Mouse (Mus musculus): ENCODE data around the gene Gpr141. TPM values are rescaled to one million over a fixed set of nuclear protein-coding genes. Genes with fewer than 3 reads are reported as not detected.
"Not testable (repeated sequence)": the region's sequence is repeated elsewhere in the genome, so short reads cannot be mapped to it uniquely, and the experiment has no call there.

Gene Gpr141
- polyA plus RNA-seq, 1 experiment from 2014 or later, result 0.10 TPM

DNA sequence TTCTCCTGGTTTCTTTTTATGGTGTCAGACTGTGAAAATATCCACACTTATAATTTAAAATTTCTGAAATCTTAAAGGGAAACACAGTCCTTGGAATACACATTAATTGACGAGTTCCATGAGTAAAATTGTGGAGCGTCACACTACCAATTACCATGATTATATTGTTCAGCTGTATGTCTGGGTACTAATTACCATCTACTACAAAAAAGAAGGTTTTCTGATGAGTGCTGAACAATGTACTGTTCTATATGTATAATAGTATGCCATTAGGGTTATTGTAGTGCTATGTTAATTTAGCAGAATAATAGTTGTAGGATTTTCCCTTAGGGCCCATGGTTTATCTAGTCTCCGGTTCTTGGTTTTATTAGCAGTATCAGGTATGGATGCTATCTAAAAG, 29.1 kb downstream of the Gpr141 start:
- WGBS, result 76% methylated on average over 3 of the region's 3 CpGs
- no peak overlapping the region for H3K9ac ChIP-seq
- H3K9me3 ChIP-seq, result no peaks in the 10 kb centered on the region
- no peak overlapping the region for H3K4me2 ChIP-seq (replicated peaks)
- no peak overlapping the region for H3K27ac ChIP-seq
- H3K4me1 ChIP-seq, result no peaks in the 10 kb centered on the region
- H3K4me3 ChIP-seq, result no peak overlapping the region
- ATAC-seq (ENCODE audit: low FRiP score, low read depth), result no peak
- no peaks in the 10 kb centered on the region for H3K36me3 ChIP-seq
- H3K27me3 ChIP-seq (replicated peaks), result no peaks in the 10 kb centered on the region

DNA sequence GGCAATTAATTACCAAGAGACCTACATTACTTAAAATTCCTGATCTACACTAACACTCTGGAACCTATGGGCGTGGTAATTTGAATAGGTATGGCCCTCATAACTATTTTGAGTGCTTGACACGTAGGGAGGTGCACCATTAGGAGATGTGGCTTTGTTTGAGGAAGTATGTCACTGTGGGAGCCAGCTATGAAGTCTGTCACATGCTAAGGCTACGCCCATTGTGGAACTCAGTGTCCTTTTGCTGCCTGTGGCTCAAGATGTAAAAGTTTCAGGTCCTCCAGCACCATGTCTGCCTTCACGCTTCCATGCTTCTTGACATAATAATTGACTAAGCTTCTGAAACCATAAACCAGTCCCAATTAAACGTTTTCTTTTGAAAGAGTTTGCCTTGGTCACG, 29.6 kb downstream of the Gpr141 start:
- Histone ChIP-seq H3K27me3 (replicated peaks) (no peaks in the 10 kb centered on the region), H3K9me3 (no peaks in the 10 kb centered on the region), H3K9ac (no peak overlapping the region), H3K4me1 (no peaks in the 10 kb centered on the region), H3K4me3 (no peak overlapping the region), H3K36me3 (no peaks in the 10 kb centered on the region), H3K27ac (no peak overlapping the region), H3K4me2 (replicated peaks) (no peak overlapping the region)
- no peak for ATAC-seq (ENCODE audit: low FRiP score, low read depth)
- WGBS, result 68% methylated on average over 6 of the region's 6 CpGs

DNA sequence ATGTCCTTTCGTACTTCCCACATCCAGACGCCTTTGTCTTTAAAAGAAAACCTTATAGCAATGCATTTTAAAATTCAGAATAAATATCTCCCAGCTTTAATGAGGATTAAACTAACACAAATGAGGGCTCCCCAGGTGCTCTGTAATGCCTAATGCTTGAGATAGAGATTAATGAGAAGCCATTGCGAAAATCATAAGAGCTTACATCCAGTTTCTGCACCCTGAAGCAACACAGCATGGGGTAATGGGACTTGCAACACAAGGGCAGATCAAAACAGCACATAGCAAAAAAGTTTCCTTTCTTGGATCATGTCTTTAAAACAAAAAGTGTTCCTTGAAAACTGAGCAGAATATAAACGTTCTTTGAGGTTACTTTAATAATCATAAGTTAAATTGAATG, 30.3 kb downstream of the Gpr141 start:
- no peak overlapping the region for H3K4me3 ChIP-seq
- H3K27ac ChIP-seq, result no peak overlapping the region
- 89% methylated on average over 4 of the region's 4 CpGs for WGBS
- H3K9me3 ChIP-seq, result no peaks in the 10 kb centered on the region
- no peaks in the 10 kb centered on the region for H3K4me1 ChIP-seq
- H3K27me3 ChIP-seq (replicated peaks), result no peaks in the 10 kb centered on the region
- no peak overlapping the region for H3K4me2 ChIP-seq (replicated peaks)
- no peak overlapping the region for H3K9ac ChIP-seq
- ATAC-seq (ENCODE audit: low FRiP score, low read depth), result no peak
- no peaks in the 10 kb centered on the region for H3K36me3 ChIP-seq

DNA sequence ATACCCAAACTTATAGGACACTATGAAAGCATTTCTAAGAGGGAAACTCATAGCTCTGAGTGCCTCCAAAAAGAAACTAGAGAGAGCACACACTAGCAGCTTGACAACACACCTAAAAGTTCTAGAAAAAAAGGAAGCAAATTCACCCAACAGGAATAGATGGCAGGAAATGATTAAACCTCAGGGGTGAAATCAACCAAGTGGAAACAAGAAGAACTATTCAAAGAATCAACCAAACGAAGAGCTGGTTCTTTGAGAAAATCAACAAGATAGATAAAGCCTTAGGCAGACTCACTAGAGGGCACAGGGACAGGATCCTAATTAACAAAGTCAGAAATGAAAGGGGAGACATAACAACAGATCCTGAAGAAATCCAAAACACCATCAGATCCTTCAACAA, 36.1 kb downstream of the Gpr141 start:
- not testable (repeated sequence) for H3K9me3 ChIP-seq; H3K36me3 ChIP-seq; H3K4me2 ChIP-seq (replicated peaks); ATAC-seq (ENCODE audit: low FRiP score, low read depth); H3K4me1 ChIP-seq; H3K9ac ChIP-seq; H3K27me3 ChIP-seq (replicated peaks); H3K27ac ChIP-seq; H3K4me3 ChIP-seq
- WGBS, result 63% methylated on average over 1 of the region's 1 CpGs

DNA sequence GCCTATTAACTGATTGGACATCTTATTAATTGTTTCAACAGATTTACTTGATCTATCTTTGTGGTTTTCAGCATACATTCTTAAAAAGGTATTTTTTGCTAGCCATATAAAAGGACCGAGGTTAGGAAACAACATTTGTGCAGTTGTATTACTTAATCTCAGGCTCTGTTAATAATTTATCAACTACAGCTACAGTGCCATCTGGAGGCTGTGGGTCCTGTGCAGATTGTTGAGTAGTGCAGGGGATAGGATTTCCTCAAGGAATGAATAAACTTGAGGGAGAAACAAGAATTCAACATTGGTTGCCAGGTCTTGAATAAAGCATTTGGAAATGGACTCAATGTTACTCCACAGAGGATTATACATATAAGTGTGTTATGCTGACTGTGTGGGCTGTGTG, 53.9 kb downstream of the Gpr141 start:
- 88% methylated on average over 1 of the region's 1 CpGs for WGBS

DNA sequence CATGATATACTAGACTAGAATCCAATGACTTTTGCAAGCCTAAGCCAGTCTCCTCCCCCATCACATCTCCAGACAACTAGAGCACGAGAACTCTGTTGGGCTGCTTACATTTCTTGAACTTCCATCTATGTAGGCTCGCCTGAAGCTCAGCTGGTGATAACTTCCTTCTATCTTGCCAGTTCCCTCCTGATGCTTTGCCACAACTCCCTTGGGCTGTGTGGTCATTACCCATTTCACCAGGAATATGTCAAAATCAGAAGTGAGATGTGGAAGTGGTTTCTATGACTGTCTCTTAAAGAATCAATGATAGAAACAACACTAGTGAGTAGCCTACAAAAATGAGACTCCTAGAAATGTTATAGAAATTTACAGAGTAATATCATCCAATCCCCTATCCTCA, 56.9 kb downstream of the Gpr141 start:
- WGBS, result 72% methylated on average over 2 of the region's 2 CpGs

More for the DNA sequence above, 53.9 kb downstream of the Gpr141 start:
- no peak overlapping the region for H3K4me2 ChIP-seq (replicated peaks)
- no peaks in the 10 kb centered on the region for H3K27me3 ChIP-seq (replicated peaks)
- H3K4me1 ChIP-seq, result no peaks in the 10 kb centered on the region
- no peak for ATAC-seq (ENCODE audit: low FRiP score, low read depth)
- no peaks in the 10 kb centered on the region for H3K36me3 ChIP-seq
- H3K9me3 ChIP-seq, result no peaks in the 10 kb centered on the region
- no peak overlapping the region for H3K9ac ChIP-seq
- H3K27ac ChIP-seq, result no peak overlapping the region
- no peak overlapping the region for H3K4me3 ChIP-seq

DNA sequence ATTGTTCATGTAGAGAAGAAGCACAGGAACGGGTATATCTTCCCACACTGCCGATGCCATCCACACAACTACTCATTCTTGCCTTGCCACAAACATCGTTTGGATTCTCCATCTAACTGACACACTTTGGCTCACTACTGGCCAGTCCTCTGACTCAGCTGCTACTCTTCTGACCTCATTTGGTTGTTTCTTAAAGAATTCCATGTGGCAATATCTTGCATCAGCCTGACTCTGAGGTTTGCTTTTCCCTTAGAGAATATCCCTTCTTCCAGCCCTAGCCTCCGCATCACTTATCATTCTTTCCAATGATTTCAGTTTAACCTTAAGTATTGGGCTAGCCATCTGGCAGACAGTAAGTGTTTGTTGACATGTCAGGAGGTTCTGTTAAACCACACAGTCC, 59.8 kb downstream of the Gpr141 start:
- no peak overlapping the region for H3K27ac ChIP-seq
- H3K36me3 ChIP-seq, result no peaks in the 10 kb centered on the region
- no peak overlapping the region for H3K9ac ChIP-seq
- no peaks in the 10 kb centered on the region for H3K9me3 ChIP-seq
- no peak overlapping the region for H3K4me2 ChIP-seq (replicated peaks)
- WGBS, result 93% methylated on average over 4 of the region's 4 CpGs
- H3K4me3 ChIP-seq, result no peak overlapping the region
- H3K4me1 ChIP-seq, result no peaks in the 10 kb centered on the region
- H3K27me3 ChIP-seq (replicated peaks), result no peaks in the 10 kb centered on the region
- no peak for ATAC-seq (ENCODE audit: low FRiP score, low read depth)

More for the DNA sequence above, 56.9 kb downstream of the Gpr141 start:
- no peaks in the 10 kb centered on the region for H3K4me1 ChIP-seq
- no peak overlapping the region for H3K4me2 ChIP-seq (replicated peaks)
- no peak overlapping the region for H3K9ac ChIP-seq
- H3K27me3 ChIP-seq (replicated peaks), result no peaks in the 10 kb centered on the region
- H3K36me3 ChIP-seq, result no peaks in the 10 kb centered on the region
- H3K4me3 ChIP-seq, result no peak overlapping the region
- no peak overlapping the region for H3K27ac ChIP-seq
- H3K9me3 ChIP-seq, result no peaks in the 10 kb centered on the region
- no peak for ATAC-seq (ENCODE audit: low FRiP score, low read depth)

DNA sequence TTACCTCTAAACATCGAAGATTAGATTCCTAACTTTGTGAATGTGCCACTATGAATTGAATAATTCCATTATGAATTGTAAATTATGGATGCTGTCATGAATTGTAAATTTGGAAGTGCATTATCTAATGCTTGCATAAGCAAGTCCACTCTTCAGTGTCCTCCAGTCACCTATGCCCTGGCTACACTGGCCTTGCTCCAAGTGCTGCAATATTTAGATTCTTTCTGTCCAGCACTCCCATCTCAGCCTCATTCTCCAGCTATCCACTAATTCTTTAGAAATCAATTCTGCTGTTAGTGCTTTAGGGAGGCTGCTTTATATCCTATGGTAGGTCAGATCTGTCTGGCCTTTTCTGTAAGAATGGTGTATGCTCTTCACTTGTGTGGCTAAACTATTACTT, 60.8 kb downstream of the Gpr141 start:
- Histone ChIP-seq H3K4me2 (replicated peaks) (no peak overlapping the region), H3K9me3 (no peaks in the 10 kb centered on the region), H3K4me3 (no peak overlapping the region), H3K27ac (no peak overlapping the region), H3K9ac (no peak overlapping the region), H3K27me3 (replicated peaks) (no peaks in the 10 kb centered on the region), H3K36me3 (no peaks in the 10 kb centered on the region), H3K4me1 (no peaks in the 10 kb centered on the region)
- no peak for ATAC-seq (ENCODE audit: low FRiP score, low read depth)
- WGBS, result 95% methylated on average over 1 of the region's 1 CpGs

DNA sequence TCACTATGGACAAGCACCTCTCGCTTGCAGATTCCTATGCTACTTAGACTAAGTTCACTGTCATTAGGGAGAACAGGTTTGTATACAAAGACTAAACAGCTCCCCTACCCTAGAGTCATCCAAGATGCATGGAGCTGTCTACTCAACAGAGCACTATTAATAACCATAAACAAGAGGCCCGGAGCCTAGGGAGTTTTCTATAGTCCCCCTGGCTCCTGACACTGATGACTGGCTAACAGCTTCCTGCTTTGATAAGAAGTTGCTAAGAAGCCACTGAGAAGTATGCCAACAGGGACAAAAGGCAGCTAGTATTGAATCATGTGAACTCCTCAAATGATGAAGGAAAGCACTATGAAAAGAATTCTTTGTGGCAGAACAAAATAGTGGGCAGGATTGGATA, 78.3 kb downstream of the Gpr141 start:
- Histone ChIP-seq H3K27ac (no peak overlapping the region), H3K9me3 (no peaks in the 10 kb centered on the region), H3K4me1 (no peaks in the 10 kb centered on the region), H3K27me3 (replicated peaks) (no peaks in the 10 kb centered on the region), H3K4me2 (replicated peaks) (no peak overlapping the region), H3K9ac (no peak overlapping the region), H3K36me3 (no peaks in the 10 kb centered on the region), H3K4me3 (no peak overlapping the region)
- ATAC-seq (ENCODE audit: low FRiP score, low read depth), result no peak
- WGBS, result 53% methylated on average over 2 of the region's 2 CpGs

DNA sequence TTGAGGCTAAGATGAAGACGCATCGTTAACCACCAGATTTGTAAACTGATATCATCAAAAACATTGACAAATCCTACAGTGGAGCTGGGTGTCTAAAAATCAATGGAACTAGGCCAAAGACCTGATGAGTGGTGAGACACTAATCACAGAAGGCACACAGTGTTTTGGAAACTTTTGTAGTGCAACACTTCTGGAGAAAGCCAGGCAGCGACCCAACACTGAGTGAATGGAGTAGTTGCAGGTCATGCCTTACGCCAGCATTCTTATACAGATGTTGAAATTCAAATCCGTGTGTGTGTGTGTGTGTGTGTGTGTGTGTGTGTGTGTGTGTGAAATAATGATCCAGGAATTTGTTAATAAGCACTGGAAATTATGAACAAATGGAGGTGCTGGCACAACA, 79.5 kb downstream of the Gpr141 start:
- Histone ChIP-seq H3K4me1 (no peaks in the 10 kb centered on the region), H3K27ac (no peak overlapping the region), H3K4me3 (no peak overlapping the region), H3K9me3 (no peaks in the 10 kb centered on the region), H3K27me3 (replicated peaks) (no peaks in the 10 kb centered on the region), H3K4me2 (replicated peaks) (no peak overlapping the region), H3K36me3 (no peaks in the 10 kb centered on the region), H3K9ac (no peak overlapping the region)
- WGBS, result 91% methylated on average over 5 of the region's 5 CpGs
- ATAC-seq (ENCODE audit: low FRiP score, low read depth), result no peak

DNA sequence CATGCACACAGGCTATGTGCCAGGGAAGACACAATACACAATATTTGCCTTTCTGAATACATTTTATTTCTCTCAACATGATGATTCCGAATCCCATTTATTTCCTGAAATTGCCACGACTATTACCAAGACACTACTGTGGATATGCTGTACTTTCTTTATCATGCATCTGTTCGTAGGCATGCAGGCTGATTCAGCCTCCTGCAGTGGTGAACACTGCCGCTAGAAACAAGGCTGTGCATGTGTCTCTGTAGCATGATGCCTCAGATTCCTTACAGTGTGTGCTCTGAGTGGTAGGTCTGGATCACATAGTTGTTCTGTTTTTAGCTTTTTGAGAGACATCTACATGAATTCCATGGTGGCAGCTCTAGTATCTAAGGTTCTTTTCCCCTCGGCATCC, 89.5 kb downstream of the Gpr141 start:
- ATAC-seq (ENCODE audit: low FRiP score, low read depth), result no peak
- no peak overlapping the region for H3K4me3 ChIP-seq
- WGBS, result 86% methylated on average over 5 of the region's 5 CpGs
- no peak overlapping the region for H3K4me2 ChIP-seq (replicated peaks)
- H3K4me1 ChIP-seq, result no peaks in the 10 kb centered on the region
- no peaks in the 10 kb centered on the region for H3K27me3 ChIP-seq (replicated peaks)
- no peaks in the 10 kb centered on the region for H3K36me3 ChIP-seq
- no peak overlapping the region for H3K9ac ChIP-seq
- H3K27ac ChIP-seq, result no peak overlapping the region
- no peaks in the 10 kb centered on the region for H3K9me3 ChIP-seq

DNA sequence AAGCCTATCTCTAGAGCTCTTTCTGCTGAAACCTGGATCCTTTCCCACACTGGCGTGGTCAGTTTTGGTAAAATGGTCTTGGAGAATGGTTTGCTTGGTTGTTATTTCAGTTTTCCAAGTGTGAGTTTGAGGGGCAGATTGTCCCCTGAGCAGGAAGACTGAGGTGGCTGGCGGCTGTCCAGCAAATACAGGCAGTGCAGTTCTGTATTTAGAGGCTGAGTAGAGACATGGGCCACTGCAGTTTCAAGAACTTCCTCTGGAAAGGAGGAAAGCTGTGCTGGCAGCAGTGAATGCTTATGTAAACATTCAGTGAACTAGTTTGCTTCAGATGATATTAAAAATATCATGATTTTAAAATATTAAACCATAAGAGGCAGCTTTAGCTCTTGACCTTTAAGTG, 93.2 kb downstream of the Gpr141 start:
- ATAC-seq (ENCODE audit: low FRiP score, low read depth), result no peak
- Histone ChIP-seq H3K4me3 (no peak overlapping the region), H3K36me3 (no peaks in the 10 kb centered on the region), H3K9ac (no peak overlapping the region), H3K27ac (no peak overlapping the region), H3K4me2 (replicated peaks) (no peak overlapping the region), H3K9me3 (no peaks in the 10 kb centered on the region), H3K4me1 (no peaks in the 10 kb centered on the region), H3K27me3 (replicated peaks) (no peaks in the 10 kb centered on the region)
- WGBS, result 79% methylated on average over 2 of the region's 2 CpGs

DNA sequence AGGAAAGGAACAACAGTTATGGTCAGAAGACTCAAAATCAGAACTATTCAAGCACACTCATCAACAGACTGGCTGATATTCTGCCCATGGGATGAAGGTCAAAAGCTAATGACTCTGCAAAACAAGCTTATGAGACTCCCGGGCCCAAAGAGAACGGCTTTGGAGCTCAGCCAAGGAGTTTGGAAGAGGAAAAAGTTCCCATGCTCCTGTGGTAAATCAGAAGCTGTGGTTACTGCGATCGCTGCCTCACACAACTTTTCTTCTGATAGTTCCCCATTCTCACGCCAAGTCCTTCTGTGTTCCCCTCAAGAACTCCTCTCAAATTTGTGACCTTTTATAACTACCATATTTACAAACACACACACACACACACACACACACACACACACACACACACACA, 105.1 kb downstream of the Gpr141 start:
- H3K27me3 ChIP-seq (replicated peaks), result no peaks in the 10 kb centered on the region
- H3K4me3 ChIP-seq, result no peak overlapping the region
- ATAC-seq (ENCODE audit: low FRiP score, low read depth), result no peak
- no peak overlapping the region for H3K4me2 ChIP-seq (replicated peaks)
- H3K4me1 ChIP-seq, result no peaks in the 10 kb centered on the region
- H3K27ac ChIP-seq, result no peak overlapping the region
- H3K9me3 ChIP-seq, result no peaks in the 10 kb centered on the region
- WGBS, result 68% methylated on average over 5 of the region's 5 CpGs
- no peaks in the 10 kb centered on the region for H3K36me3 ChIP-seq
- no peak overlapping the region for H3K9ac ChIP-seq

DNA sequence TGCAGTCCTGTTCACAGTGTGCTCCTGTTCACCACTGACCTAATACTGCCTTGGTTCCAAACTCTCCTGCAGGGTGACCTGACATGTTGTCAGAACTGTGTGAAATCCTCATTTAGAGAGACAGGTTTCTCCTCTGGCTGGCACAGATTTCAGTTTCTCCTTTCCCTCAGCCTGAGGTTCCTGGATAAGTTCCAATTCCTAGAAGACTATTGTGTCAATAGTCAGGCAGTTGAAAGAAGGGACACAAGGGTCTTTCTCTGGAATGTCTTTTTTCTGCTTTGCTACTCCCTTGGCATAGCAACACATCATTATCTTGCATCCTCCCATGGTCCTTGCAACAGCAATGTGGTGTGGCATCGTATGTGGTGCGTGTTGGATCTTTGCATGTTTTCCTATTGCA, 106.9 kb downstream of the Gpr141 start:
- H3K27me3 ChIP-seq (replicated peaks), result no peaks in the 10 kb centered on the region
- H3K36me3 ChIP-seq, result no peaks in the 10 kb centered on the region
- no peaks in the 10 kb centered on the region for H3K9me3 ChIP-seq
- no peaks in the 10 kb centered on the region for H3K4me1 ChIP-seq
- H3K4me3 ChIP-seq, result no peak overlapping the region
- ATAC-seq (ENCODE audit: low FRiP score, low read depth), result no peak
- H3K27ac ChIP-seq, result no peak overlapping the region
- H3K4me2 ChIP-seq (replicated peaks), result no peak overlapping the region
- no peak overlapping the region for H3K9ac ChIP-seq
- WGBS, result 90% methylated on average over 2 of the region's 2 CpGs

Data from neural tube, embryonic 12.5 days (tissue).